Mouse (Mus musculus): Measurements from ENCODE around the gene Mpped2. TPM values are rescaled to one million over a fixed set of nuclear protein-coding genes. Genes with fewer than 3 reads are reported as not detected.

The Mpped2 gene
- total RNA-seq, 1 experiment, result 3.3 TPM

- TF ChIP-seq ZC3H11A (IDR thresholded peaks at IDR 0.05; ENCODE audit: borderline replicate concordance, low read depth, low read length), result no peak
- TF ChIP-seq ZNF384 (IDR thresholded peaks at IDR 0.05; ENCODE audit: low read depth, low read length), result no peak
- no peak for TF ChIP-seq CHD2 (IDR thresholded peaks at IDR 0.05; ENCODE audit: low read depth, low read length)
- TF ChIP-seq HCFC1 (IDR thresholded peaks at IDR 0.05; ENCODE audit: borderline replicate concordance, insufficient read depth, low read length), result no peak
- no peak for TF ChIP-seq MAFK (IDR thresholded peaks at IDR 0.05; ENCODE audit: insufficient read depth, low read depth, low read length)
- H3K27ac ChIP-seq (ENCODE audit: insufficient read depth, low read depth, low read length, poor library complexity, severe bottlenecking), result no peak overlapping the region
- H3K4me1 ChIP-seq (ENCODE audit: control insufficient read depth in 2 of 2, insufficient read depth in 2 of 2, low read length in 2 of 2, poor library complexity in 1 of 2), result peaks cover 0 to 8% of the 10 kb centered on the region in 2 experiments; a peak in 2 of 4 replicates
- in situ Hi-C loops (cut with MboI; ENCODE audit: low sequenced_read_pairs in 2 of 2, unreplicated experiment in 2 of 2), result no loop called here
- H3K36me3 ChIP-seq (ENCODE audit: control insufficient read depth, insufficient read depth, low read length, poor library complexity, severe bottlenecking), result no peaks in the 10 kb centered on the region; the same call in 1 of the 2 replicates
- DNase-seq (ENCODE audit: low read depth, low spot score), result peak; percentile 25
- no peaks in the 10 kb centered on the region for H3K9me3 ChIP-seq (ENCODE audit: control insufficient read depth, insufficient read depth, low read depth, low read length)
- H3K4me3 ChIP-seq (ENCODE audit: insufficient read depth in 1 of 2, low read depth in 1 of 2, low read length in 2 of 2, poor library complexity in 1 of 2, severe bottlenecking in 1 of 2), result no peak overlapping the region
- H3K9ac ChIP-seq (ENCODE audit: insufficient read depth, low read depth, low read length, poor library complexity, severe bottlenecking), result no peak overlapping the region
Measured at GRCm38 (mm10) chr2:106707136-106707535, 14.1 kb downstream of the Mpped2 start.

- in situ Hi-C loops (cut with MboI; ENCODE audit: low sequenced_read_pairs in 2 of 2, unreplicated experiment in 2 of 2), result no loop called here
- no peak overlapping the region for H3K27ac ChIP-seq (ENCODE audit: insufficient read depth, low read depth, low read length, poor library complexity, severe bottlenecking)
- DNase-seq (ENCODE audit: low read depth, low spot score), result no peak
Measured at GRCm38 (mm10) chr2:106710862-106711477, 17.9 kb downstream of the Mpped2 start.

DNA sequence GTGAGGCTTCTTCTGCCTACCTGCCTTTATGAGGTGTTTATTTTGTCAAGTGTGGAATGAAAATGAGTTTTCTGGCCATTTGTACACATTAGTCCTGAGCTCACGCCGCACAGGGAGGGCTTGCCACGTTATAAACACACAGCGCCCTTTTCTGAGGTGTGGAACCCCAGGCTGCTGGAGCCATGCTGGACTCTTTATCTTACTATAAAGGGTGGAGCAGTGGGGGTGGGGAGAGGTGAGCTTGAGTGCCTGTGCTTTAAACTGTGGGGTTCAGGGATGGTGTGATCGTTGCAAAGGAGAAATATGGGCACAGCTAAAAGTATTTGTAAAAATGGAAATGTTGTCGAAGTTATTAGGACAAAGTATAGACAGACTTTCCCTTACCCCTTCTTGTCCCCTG is 18.4 kb downstream of the Mpped2 start:
- Histone ChIP-seq H3K9me3 (ENCODE audit: control insufficient read depth, insufficient read depth, low read depth, low read length) (no peaks in the 10 kb centered on the region), H3K9ac (ENCODE audit: insufficient read depth, low read depth, low read length, poor library complexity, severe bottlenecking) (no peak overlapping the region), H3K36me3 (ENCODE audit: control insufficient read depth, insufficient read depth, low read length, poor library complexity, severe bottlenecking) (no peaks in the 10 kb centered on the region), H3K4me1 (ENCODE audit: control insufficient read depth in 2 of 2, insufficient read depth in 2 of 2, low read length in 2 of 2, poor library complexity in 1 of 2) (peaks cover 0 to 8% of the 10 kb centered on the region in 2 experiments; a peak in 2 of 4 replicates), H3K27ac (ENCODE audit: insufficient read depth, low read depth, low read length, poor library complexity, severe bottlenecking) (0 out of 2 replicates have a peak overlapping the region, but pooled peaks have one; percentile 35), H3K4me3 (ENCODE audit: insufficient read depth in 1 of 2, low read depth in 1 of 2, low read length in 2 of 2, poor library complexity in 1 of 2, severe bottlenecking in 1 of 2) (no peak overlapping the region)
- no peak for DNase-seq (ENCODE audit: low read depth, low spot score)
- in situ Hi-C loops (cut with MboI; ENCODE audit: low sequenced_read_pairs in 2 of 2, unreplicated experiment in 2 of 2), result no loop called here
- no peak for TF ChIP-seq ZNF384 (IDR thresholded peaks at IDR 0.05; ENCODE audit: low read depth, low read length)
- no peak for TF ChIP-seq ZC3H11A (IDR thresholded peaks at IDR 0.05; ENCODE audit: borderline replicate concordance, low read depth, low read length)
- TF ChIP-seq MAFK (IDR thresholded peaks at IDR 0.05; ENCODE audit: insufficient read depth, low read depth, low read length), result no peak
- TF ChIP-seq CHD2 (IDR thresholded peaks at IDR 0.05; ENCODE audit: low read depth, low read length), result no peak
- TF ChIP-seq HCFC1 (IDR thresholded peaks at IDR 0.05; ENCODE audit: borderline replicate concordance, insufficient read depth, low read length), result no peak

More at GRCm38 (mm10) chr2:106710862-106711477, 17.9 kb downstream of the Mpped2 start:
- peaks cover 0 to 8% of the 10 kb centered on the region in 2 experiments; a peak in 2 of 4 replicates for H3K4me1 ChIP-seq (ENCODE audit: control insufficient read depth in 2 of 2, insufficient read depth in 2 of 2, low read length in 2 of 2, poor library complexity in 1 of 2)
- no peaks in the 10 kb centered on the region for H3K36me3 ChIP-seq (ENCODE audit: control insufficient read depth, insufficient read depth, low read length, poor library complexity, severe bottlenecking)
- H3K9me3 ChIP-seq (ENCODE audit: control insufficient read depth, insufficient read depth, low read depth, low read length), result no peaks in the 10 kb centered on the region
- no peak overlapping the region for H3K4me3 ChIP-seq (ENCODE audit: insufficient read depth in 1 of 2, low read depth in 1 of 2, low read length in 2 of 2, poor library complexity in 1 of 2, severe bottlenecking in 1 of 2)
- no peak for TF ChIP-seq CHD2 (IDR thresholded peaks at IDR 0.05; ENCODE audit: low read depth, low read length)
- no peak for TF ChIP-seq ZC3H11A (IDR thresholded peaks at IDR 0.05; ENCODE audit: borderline replicate concordance, low read depth, low read length)
- no peak for TF ChIP-seq ZNF384 (IDR thresholded peaks at IDR 0.05; ENCODE audit: low read depth, low read length)
- TF ChIP-seq MAFK (IDR thresholded peaks at IDR 0.05; ENCODE audit: insufficient read depth, low read depth, low read length), result no peak
- no peak overlapping the region for H3K9ac ChIP-seq (ENCODE audit: insufficient read depth, low read depth, low read length, poor library complexity, severe bottlenecking)

DNA sequence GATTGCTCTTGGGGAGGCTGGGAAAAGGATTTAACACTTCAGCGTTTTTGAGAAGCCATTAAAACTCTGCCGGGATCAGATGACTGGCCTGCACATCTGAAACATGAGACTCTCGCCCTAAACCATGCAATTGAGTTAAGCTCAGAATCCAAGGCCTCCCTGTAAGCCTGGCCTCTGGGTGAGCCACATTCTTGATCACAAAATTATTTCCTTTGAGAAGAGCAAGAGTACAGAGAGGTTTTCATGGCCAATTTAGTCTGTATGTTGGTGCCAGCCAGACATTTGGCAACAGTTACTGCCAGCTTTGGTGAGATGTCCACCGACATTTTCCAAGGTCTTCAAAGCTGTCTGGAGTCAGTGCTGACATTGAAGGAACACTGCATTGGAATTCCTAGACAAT is 20.1 kb downstream of the Mpped2 start:
- no peak overlapping the region for H3K27ac ChIP-seq (ENCODE audit: insufficient read depth, low read depth, low read length, poor library complexity, severe bottlenecking)
- peaks cover 0 to 8% of the 10 kb centered on the region in 2 experiments; a peak in 2 of 4 replicates for H3K4me1 ChIP-seq (ENCODE audit: control insufficient read depth in 2 of 2, insufficient read depth in 2 of 2, low read length in 2 of 2, poor library complexity in 1 of 2)
- no peaks in the 10 kb centered on the region for H3K9me3 ChIP-seq (ENCODE audit: control insufficient read depth, insufficient read depth, low read depth, low read length)
- H3K4me3 ChIP-seq (ENCODE audit: insufficient read depth in 1 of 2, low read depth in 1 of 2, low read length in 2 of 2, poor library complexity in 1 of 2, severe bottlenecking in 1 of 2), result no peak overlapping the region
- no peaks in the 10 kb centered on the region for H3K36me3 ChIP-seq (ENCODE audit: control insufficient read depth, insufficient read depth, low read length, poor library complexity, severe bottlenecking)
- in situ Hi-C loops (cut with MboI; ENCODE audit: low sequenced_read_pairs in 2 of 2, unreplicated experiment in 2 of 2), result no loop called here
- TF ChIP-seq ZNF384 (IDR thresholded peaks at IDR 0.05; ENCODE audit: low read depth, low read length), result no peak
- no peak for TF ChIP-seq ZC3H11A (IDR thresholded peaks at IDR 0.05; ENCODE audit: borderline replicate concordance, low read depth, low read length)
- TF ChIP-seq MAFK (IDR thresholded peaks at IDR 0.05; ENCODE audit: insufficient read depth, low read depth, low read length), result no peak
- no peak for TF ChIP-seq HCFC1 (IDR thresholded peaks at IDR 0.05; ENCODE audit: borderline replicate concordance, insufficient read depth, low read length)
- TF ChIP-seq CHD2 (IDR thresholded peaks at IDR 0.05; ENCODE audit: low read depth, low read length), result no peak
- DNase-seq (ENCODE audit: low read depth, low spot score), result no peak
- H3K9ac ChIP-seq (ENCODE audit: insufficient read depth, low read depth, low read length, poor library complexity, severe bottlenecking), result no peak overlapping the region

Data from ES-E14 (cell line).